Mouse (Mus musculus) megakaryocyte, embryonic 14.5 days (primary cell): ENCODE measurements around the gene Fli1. TPM values are rescaled to one million over a fixed set of nuclear protein-coding genes. Genes with fewer than 3 reads are reported as not detected.

Experiments
- H3K27me3 ChIP-seq: replicated peaks from 2 replicates; pipeline ENCODE3; 2012; ENCODE audit warnings: inconsistent platforms
- H3K36me3 ChIP-seq: replicated peaks from 2 replicates; pipeline ENCODE3; 2012; ENCODE audit warnings: low read length, inconsistent platforms, mixed read lengths
- H3K4me1 ChIP-seq: 2 replicates; pipeline ENCODE4 v1.6.1; 2012; ENCODE audit warnings: inconsistent platforms
- H3K4me3 ChIP-seq: replicated peaks from 2 replicates; pipeline ENCODE3; 2012; ENCODE audit warnings: moderate library complexity, mild to moderate bottlenecking, inconsistent platforms
- H3K9me3 ChIP-seq: 2 replicates; pipeline ENCODE4 v1.6.1; 2012; ENCODE audit warnings: inconsistent platforms
- FLI1 ChIP-seq: IDR thresholded peaks from 2 replicates; pipeline ENCODE4 v1.6.1; 2012; ENCODE audit warnings: low read length, inconsistent platforms, mixed read lengths
- GATA1 ChIP-seq: IDR thresholded peaks from 3 replicates; pipeline ENCODE4 v1.6.1; 2012; ENCODE audit warnings: mixed read lengths, low read length, inconsistent platforms, borderline replicate concordance
- polyA plus RNA-seq: library from polyadenylated mRNA; stranded (reverse); fragments of >175 nt; gene quantifications from 2 replicates; pipeline ENCODE4 v1.2.3, GENCODE M21; 2012; ENCODE audit warnings: low replicate concordance; ENCODE audit not compliant: insufficient read depth

Fli1 gene
- 20.8 and 61.7 TPM in 2 replicates for polyA plus RNA-seq

DNA sequence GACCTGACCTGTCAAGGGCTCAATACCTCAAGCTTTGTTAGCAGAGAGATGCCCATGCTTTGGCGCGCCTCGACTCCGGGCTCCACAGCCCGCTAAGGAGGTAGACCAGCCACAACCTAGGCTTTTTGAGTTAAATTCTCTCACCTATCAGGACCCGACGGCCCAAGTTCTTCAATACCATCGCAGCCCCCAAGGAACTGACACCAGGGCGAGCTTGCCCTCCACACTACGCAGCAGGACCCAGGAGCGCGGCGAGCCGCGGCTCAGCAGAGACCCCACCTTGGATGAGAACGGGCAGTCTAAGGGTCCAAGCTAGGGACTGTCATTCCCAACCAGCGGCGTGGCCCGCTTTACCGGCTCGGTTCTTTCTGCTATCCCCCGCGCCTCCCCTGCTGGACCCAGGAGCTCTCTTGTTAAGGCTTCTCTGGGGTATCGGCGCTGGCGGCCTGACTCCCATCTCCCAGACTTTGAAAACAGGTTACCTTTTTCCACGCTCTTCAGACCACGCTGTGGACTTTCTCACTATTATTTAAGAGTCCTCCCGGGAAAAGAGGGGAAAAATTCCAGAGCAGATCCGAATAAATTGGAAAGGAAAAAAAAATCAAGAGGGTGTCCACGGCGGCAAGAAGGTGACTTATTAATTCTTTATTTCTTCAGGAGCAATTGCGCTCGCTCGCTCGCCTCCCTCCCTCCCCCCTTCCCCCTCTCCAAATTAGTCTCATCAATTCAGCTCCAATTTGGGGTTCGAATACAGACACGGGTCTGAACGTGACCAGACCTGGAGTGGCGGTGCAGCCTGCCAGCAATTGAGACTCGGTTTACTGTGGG, at the start of gene Fli1:
Gene Fli1, minus strand, starts transcription at position 650 of the 828 bp plus-strand sequence.
- no peak for TF ChIP-seq FLI1
- TF ChIP-seq GATA1, result no peak
- H3K4me3 ChIP-seq, result peak within 1 kb of the TSS; percentile 93
- peaks cover 48% of the 10 kb centered on the region for H3K36me3 ChIP-seq
- no peaks in the 10 kb centered on the region for H3K27me3 ChIP-seq
- peaks cover 67% of the 10 kb centered on the region for H3K4me1 ChIP-seq
- no peaks in the 10 kb centered on the region for H3K9me3 ChIP-seq

- no peaks in the 10 kb centered on the region for H3K36me3 ChIP-seq
- H3K9me3 ChIP-seq, result no peaks in the 10 kb centered on the region
- peak overlapping the region; percentile 80 for H3K4me3 ChIP-seq
- H3K27me3 ChIP-seq, result peaks cover 14% of the 10 kb centered on the region
- TF ChIP-seq GATA1 (no peak), FLI1 (no peak)
- peaks cover 57% of the 10 kb centered on the region for H3K4me1 ChIP-seq
Observed at GRCm38 (mm10) chr9:32591732-32592582, 49.3 kb upstream of the Fli1 start.

- TF ChIP-seq FLI1, result no peak
- TF ChIP-seq GATA1, result no peak
- H3K4me1 ChIP-seq, result peaks cover 53% of the 10 kb centered on the region
Observed at GRCm38 (mm10) chr9:32590571-32590970, 47.9 kb upstream of the Fli1 start.

GRCm38 (mm10) chr9:32589900-32590299, 47.2 kb upstream of the Fli1 start:
- Histone ChIP-seq H3K9me3 (no peaks in the 10 kb centered on the region), H3K27me3 (peaks cover 5% of the 10 kb centered on the region), H3K4me3 (no peak overlapping the region), H3K4me1 (peaks cover 46% of the 10 kb centered on the region), H3K36me3 (no peaks in the 10 kb centered on the region)
- no peak for TF ChIP-seq FLI1

More at GRCm38 (mm10) chr9:32590571-32590970, 47.9 kb upstream of the Fli1 start:
- H3K27me3 ChIP-seq, result peaks cover 6% of the 10 kb centered on the region
- no peak overlapping the region for H3K4me3 ChIP-seq
- no peaks in the 10 kb centered on the region for H3K9me3 ChIP-seq
- H3K36me3 ChIP-seq, result no peaks in the 10 kb centered on the region

DNA sequence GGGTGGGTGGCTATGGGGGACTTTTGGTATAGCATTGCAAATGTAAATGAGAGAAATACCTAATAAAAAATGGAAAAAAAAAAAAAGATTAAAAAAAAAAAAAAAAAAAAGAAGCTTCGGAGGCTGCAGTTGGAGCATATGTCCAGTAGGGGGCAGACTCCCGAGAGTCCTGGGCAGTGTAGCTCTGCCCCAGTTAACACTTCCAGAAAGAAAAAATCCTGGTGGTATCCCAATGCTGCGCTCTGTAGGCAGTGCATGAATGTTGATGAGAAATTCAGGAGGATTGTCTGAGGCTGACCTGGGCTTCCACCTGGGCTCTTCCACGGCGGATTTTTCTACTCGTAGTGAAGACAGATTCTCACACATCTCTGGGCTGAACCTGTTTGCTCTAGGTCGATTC, 42.7 kb upstream of the Fli1 start:
- H3K9me3 ChIP-seq, result no peaks in the 10 kb centered on the region
- TF ChIP-seq GATA1, result no peak
- no peak for TF ChIP-seq FLI1
- peaks cover 8% of the 10 kb centered on the region for H3K27me3 ChIP-seq
- no peak overlapping the region for H3K4me3 ChIP-seq
- H3K4me1 ChIP-seq, result peaks cover 54% of the 10 kb centered on the region
- H3K36me3 ChIP-seq, result no peaks in the 10 kb centered on the region

- TF ChIP-seq FLI1 (no peak), GATA1 (no peak)
Observed at GRCm38 (mm10) chr9:32583905-32584304, 41.2 kb upstream of the Fli1 start.

DNA sequence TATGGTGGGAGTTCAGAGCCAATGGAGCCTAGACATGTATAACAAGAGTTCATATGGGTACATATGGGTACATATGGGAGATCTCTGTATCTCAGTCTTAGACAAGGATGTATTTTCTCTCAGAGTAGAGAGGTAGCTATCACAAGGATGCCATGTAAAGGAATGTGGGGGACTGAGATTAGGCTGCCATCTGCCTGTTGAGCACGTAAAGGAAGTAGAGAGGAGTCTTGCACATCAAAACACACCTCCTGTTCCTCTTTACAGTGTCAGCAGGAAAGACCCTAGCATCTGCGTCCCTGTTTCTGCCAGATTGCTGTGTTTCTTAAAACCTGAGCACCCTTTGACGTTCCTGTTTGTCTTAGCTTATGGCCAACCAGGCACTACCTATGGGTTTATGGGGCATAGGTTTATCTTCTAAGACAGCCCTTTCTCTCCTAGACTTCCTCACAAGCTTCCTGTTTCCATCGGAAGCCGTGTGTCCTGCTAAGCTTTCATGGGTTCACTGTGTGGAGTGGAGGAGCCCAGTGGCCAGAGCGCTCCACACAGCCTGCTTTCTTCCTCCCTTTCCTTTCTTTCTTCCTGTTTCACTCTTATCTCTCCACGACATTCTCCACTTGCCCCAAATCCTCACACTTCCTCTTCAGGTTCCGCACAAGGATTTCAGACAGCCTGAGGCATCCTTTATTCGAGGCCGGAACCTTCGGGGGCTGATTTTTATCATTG, 39.4 kb upstream of the Fli1 start:
- Histone ChIP-seq H3K36me3 (peaks cover 13% of the 10 kb centered on the region), H3K9me3 (peaks cover 20% of the 10 kb centered on the region), H3K27me3 (peaks cover 7% of the 10 kb centered on the region), H3K4me3 (peak overlapping the region; percentile 64), H3K4me1 (peaks cover 35% of the 10 kb centered on the region)
- no peak for TF ChIP-seq GATA1

More at GRCm38 (mm10) chr9:32583905-32584304, 41.2 kb upstream of the Fli1 start:
- Histone ChIP-seq H3K27me3 (peaks cover 8% of the 10 kb centered on the region), H3K4me1 (peaks cover 47% of the 10 kb centered on the region), H3K9me3 (peaks cover 5% of the 10 kb centered on the region), H3K4me3 (no peak overlapping the region), H3K36me3 (peaks cover 5% of the 10 kb centered on the region)

DNA sequence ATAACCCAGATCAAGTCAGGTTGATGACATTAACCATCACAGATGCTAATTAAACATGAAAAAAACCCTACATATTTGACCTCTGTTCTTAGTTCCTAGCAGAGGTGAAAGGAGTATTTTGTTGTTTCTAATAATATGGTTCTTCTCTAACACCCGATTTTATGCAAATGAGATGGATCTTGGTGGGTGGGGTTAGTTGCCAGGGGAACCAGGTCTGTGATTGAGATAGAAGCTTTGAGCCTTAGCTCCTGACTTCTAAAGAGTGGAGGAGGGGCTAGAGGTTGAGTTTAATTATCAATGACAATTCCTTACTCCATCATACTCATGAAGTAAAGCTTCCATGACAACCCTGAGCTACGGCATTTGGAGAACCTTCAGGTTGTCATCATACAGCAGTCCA, 35.8 kb upstream of the Fli1 start:
- peaks cover 33% of the 10 kb centered on the region for H3K9me3 ChIP-seq

DNA sequence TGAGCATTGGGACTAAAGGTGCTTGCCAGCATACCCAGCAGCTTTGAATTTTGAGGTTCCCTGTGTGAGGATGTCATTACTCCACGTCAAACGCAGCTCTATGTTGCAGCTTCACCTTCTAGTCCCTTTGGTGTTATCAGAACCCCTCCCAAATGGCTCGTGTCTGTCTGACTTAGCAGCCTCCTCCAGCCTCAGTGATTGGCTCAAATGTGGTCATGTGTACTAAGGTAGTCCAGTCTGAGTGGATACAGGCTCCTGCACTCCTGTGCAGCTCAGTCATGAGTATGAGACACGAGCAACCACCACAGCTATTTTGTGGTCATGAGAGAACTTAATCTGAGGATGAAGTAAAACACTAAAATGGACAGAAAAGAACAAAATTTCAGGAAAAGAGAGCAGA, 31.0 kb upstream of the Fli1 start:
- Histone ChIP-seq H3K4me1 (peaks cover 36% of the 10 kb centered on the region), H3K9me3 (peaks cover 25% of the 10 kb centered on the region), H3K4me3 (no peak overlapping the region), H3K27me3 (peaks cover 2% of the 10 kb centered on the region), H3K36me3 (peaks cover 6% of the 10 kb centered on the region)
- TF ChIP-seq GATA1, result no peak
- TF ChIP-seq FLI1, result no peak

More for the DNA sequence above, 35.8 kb upstream of the Fli1 start:
- Histone ChIP-seq H3K4me3 (no peak overlapping the region), H3K27me3 (peaks cover 6% of the 10 kb centered on the region), H3K36me3 (peaks cover 13% of the 10 kb centered on the region), H3K4me1 (peaks cover 33% of the 10 kb centered on the region)
- TF ChIP-seq GATA1 (no peak), FLI1 (no peak)

DNA sequence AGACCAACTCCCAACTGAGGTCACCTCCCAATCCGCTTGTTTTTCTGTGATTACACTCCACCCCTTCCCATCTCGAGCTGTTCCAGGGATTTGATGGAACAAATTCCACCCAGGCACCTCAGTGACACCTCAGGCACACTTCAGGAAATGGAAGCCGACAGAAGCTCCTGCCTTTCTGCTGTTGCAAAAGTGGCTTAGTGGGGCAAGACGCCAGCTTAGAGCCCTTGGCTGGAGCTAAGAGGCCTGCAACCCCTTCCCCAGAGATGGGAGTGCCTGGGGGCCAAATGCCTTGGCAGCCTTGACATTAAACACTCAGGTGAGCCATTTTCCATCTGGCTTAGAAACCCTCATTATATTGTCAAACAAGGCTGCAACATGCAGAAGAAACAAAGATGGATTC, 29.0 kb upstream of the Fli1 start:
- H3K9me3 ChIP-seq, result peaks cover 13% of the 10 kb centered on the region
- H3K4me3 ChIP-seq, result no peak overlapping the region
- no peaks in the 10 kb centered on the region for H3K36me3 ChIP-seq
- no peak for TF ChIP-seq GATA1
- TF ChIP-seq FLI1, result no peak
- H3K4me1 ChIP-seq, result peaks cover 55% of the 10 kb centered on the region
- peaks cover 2% of the 10 kb centered on the region for H3K27me3 ChIP-seq
